Mouse (Mus musculus): ENCODE measurements around the gene Serpinb9. TPM values are rescaled to one million over a fixed set of nuclear protein-coding genes. Genes with fewer than 3 reads are reported as not detected.
"Not testable (repeated sequence)": the region's sequence is repeated elsewhere in the genome, so short reads cannot be mapped to it uniquely, and the experiment has no call there.

Gene Serpinb9
- polyA plus RNA-seq, 1 experiment from 2014 or later = 0.61 TPM

DNA sequence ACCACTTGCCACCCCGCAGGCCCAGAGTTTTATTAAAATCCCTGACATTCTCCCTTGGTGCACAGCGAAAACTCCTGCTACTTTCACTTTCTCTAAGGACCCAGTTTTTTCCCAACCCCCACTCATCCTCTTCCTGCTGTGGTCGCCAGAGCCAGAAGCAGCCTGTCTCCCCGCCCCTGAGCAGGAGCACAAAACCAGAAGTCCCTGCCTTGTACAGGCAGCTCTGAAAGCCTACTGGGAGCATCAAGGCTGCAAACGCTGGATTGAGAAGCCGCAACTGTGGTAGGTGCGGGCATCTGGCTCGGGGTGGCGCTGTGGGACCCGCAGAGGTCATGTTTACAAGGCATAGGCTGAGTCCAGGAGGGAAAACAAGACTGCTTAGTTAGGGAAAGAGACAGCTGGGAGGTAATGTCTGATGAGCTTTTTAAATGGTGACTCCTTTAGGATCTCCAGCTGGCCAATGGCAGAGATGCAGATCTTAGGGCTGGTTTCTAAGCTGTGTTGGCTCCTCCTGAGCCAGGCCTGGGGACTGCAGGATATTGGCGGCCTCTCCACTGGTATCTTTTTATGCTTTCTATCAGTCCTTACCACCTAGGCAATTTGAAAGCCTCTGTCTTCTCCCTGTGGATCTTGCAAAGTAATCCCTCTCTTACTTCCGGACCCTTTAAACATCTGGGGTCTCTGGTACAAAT is 1.5 kb downstream of the Serpinb9 start:
- Histone ChIP-seq H3K4me3 (peak overlapping the region; percentile 25), H3K9me3 (replicated peaks) (no peaks in the 10 kb centered on the region), H3K4me1 (peaks cover 7% of the 10 kb centered on the region; the same call in 1 of the 2 replicates), H3K9ac (peak overlapping the region; percentile 46; the same call in 1 of the 2 replicates), H3K27ac (no peak overlapping the region; the same call in 1 of the 2 replicates), H3K27me3 (no peaks in the 10 kb centered on the region), H3K4me2 (peak overlapping the region; percentile 48), H3K36me3 (ENCODE audit: poor library complexity, severe bottlenecking) (no peaks in the 10 kb centered on the region)
- 20% methylated on average over 12 of the region's 12 CpGs for WGBS
- ATAC-seq = peak; percentile 77

GRCm38 (mm10) chr13:33005501-33006075 is 2.5 kb downstream of the Serpinb9 start:
- Histone ChIP-seq H3K4me3 (no peak overlapping the region), H3K9me3 (replicated peaks) (no peaks in the 10 kb centered on the region), H3K27me3 (no peaks in the 10 kb centered on the region), H3K4me1 (peaks cover 7% of the 10 kb centered on the region; the same call in 1 of the 2 replicates), H3K36me3 (ENCODE audit: poor library complexity, severe bottlenecking) (no peaks in the 10 kb centered on the region), H3K27ac (no peak overlapping the region), H3K9ac (no peak overlapping the region), H3K4me2 (no peak overlapping the region)
- WGBS = 65% methylated on average over 2 of the region's 2 CpGs
- no peak for ATAC-seq

- Histone ChIP-seq H3K9me3 (replicated peaks) (no peaks in the 10 kb centered on the region), H3K9ac (no peak overlapping the region), H3K36me3 (ENCODE audit: poor library complexity, severe bottlenecking) (no peaks in the 10 kb centered on the region), H3K27ac (no peak overlapping the region), H3K27me3 (no peaks in the 10 kb centered on the region), H3K4me2 (no peak overlapping the region), H3K4me3 (no peak overlapping the region), H3K4me1 (peaks cover 7% of the 10 kb centered on the region; the same call in 1 of the 2 replicates)
- ATAC-seq = no peak
- WGBS = 92% methylated on average over 3 of the region's 3 CpGs
Observed at GRCm38 (mm10) chr13:33006555-33006954, 3.5 kb downstream of the Serpinb9 start.

DNA sequence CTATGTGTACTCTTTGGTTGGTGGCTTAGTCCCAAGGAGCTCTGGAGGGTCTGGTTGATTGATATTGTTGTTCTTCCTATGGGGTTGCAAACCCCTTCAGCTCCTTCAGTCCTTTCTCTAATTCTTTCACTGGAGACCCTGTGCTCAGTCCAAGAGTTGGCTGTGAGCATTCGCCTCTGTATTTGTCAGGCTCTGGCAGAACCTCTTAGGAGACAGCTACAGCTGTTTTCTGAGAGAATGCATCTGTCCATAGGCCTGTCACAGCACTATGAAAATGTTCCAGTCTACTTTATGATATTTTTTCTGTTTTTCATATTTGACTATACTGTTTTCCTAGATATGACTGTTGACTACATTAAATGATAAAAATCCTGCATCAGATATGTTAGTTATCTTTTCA is 9.3 kb downstream of the Serpinb9 start:
- 82% methylated on average over 1 of the region's 1 CpGs for WGBS
- no peak for ATAC-seq
- Histone ChIP-seq H3K9ac (no peak overlapping the region), H3K27ac (no peak overlapping the region), H3K4me1 (no peaks in the 10 kb centered on the region), H3K4me3 (no peak overlapping the region), H3K36me3 (ENCODE audit: poor library complexity, severe bottlenecking) (no peaks in the 10 kb centered on the region), H3K27me3 (no peaks in the 10 kb centered on the region), H3K9me3 (replicated peaks) (no peaks in the 10 kb centered on the region), H3K4me2 (no peak overlapping the region)

DNA sequence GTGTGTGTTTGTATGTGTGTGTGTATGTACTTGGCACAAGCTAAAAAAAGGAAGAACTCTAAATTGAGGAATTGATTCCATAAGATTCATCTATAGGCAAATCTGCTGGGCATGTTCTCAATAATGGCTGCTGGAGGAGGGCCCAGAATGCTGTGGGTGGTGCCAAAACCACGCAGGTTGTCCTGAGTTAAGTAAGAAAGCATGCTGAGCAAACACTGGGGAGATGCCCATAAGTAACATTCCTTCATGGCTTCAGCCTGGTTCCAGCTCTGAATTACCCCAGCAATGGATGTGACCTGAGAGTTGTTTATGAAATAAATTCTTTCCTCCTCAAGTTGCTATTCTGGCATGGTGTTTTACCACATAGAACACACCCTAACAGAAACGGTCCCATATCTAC is 10.2 kb downstream of the Serpinb9 start:
- Histone ChIP-seq H3K9ac (no peak overlapping the region), H3K9me3 (replicated peaks) (no peaks in the 10 kb centered on the region), H3K4me3 (no peak overlapping the region), H3K36me3 (ENCODE audit: poor library complexity, severe bottlenecking) (no peaks in the 10 kb centered on the region), H3K4me2 (no peak overlapping the region), H3K27ac (no peak overlapping the region), H3K27me3 (no peaks in the 10 kb centered on the region), H3K4me1 (no peaks in the 10 kb centered on the region)
- 74% methylated on average over 2 of the region's 2 CpGs for WGBS
- no peak for ATAC-seq

DNA sequence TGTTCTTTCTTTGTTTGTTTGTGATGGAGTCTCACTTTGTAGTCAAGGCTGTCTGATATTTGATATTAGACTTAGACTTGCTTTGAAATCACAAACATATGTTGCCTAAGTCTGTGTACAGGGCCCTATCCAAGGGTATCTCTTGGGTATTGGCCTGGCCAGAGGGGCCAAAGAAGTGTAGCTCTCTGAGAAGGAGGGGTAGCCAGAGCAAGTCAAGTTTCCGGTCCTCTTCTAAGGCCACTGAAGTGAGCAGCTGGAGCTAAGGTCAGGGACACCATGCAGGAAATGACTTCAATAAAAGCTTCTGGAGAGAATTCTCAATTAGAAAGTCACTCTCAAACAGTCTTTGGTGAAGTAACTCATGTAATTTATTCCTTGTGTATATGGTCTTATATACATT is 19.3 kb downstream of the Serpinb9 start:
- no peaks in the 10 kb centered on the region for H3K27me3 ChIP-seq
- 91% methylated on average over 1 of the region's 1 CpGs for WGBS
- no peak for ATAC-seq

GRCm38 (mm10) chr13:33026427-33027057 is 23.5 kb downstream of the Serpinb9 start:
- no peak overlapping the region for H3K4me3 ChIP-seq
- H3K27ac ChIP-seq = no peak overlapping the region
- no peaks in the 10 kb centered on the region for H3K4me1 ChIP-seq
- no peak overlapping the region for H3K4me2 ChIP-seq
- H3K9ac ChIP-seq = no peak overlapping the region
- no peaks in the 10 kb centered on the region for H3K27me3 ChIP-seq
- no peak for ATAC-seq
- no peaks in the 10 kb centered on the region for H3K36me3 ChIP-seq (ENCODE audit: poor library complexity, severe bottlenecking)
- WGBS = 72% methylated on average over 1 of the region's 1 CpGs
- H3K9me3 ChIP-seq (replicated peaks) = no peaks in the 10 kb centered on the region

More for the DNA sequence above, 19.3 kb downstream of the Serpinb9 start:
- no peaks in the 10 kb centered on the region for H3K36me3 ChIP-seq (ENCODE audit: poor library complexity, severe bottlenecking)
- no peak overlapping the region for H3K4me3 ChIP-seq
- H3K4me2 ChIP-seq = no peak overlapping the region
- no peaks in the 10 kb centered on the region for H3K4me1 ChIP-seq
- 0 out of 2 replicates have a peak, but pooled peaks cover 3% of the 10 kb centered on the region for H3K9me3 ChIP-seq (replicated peaks)
- H3K27ac ChIP-seq = no peak overlapping the region
- H3K9ac ChIP-seq = no peak overlapping the region

DNA sequence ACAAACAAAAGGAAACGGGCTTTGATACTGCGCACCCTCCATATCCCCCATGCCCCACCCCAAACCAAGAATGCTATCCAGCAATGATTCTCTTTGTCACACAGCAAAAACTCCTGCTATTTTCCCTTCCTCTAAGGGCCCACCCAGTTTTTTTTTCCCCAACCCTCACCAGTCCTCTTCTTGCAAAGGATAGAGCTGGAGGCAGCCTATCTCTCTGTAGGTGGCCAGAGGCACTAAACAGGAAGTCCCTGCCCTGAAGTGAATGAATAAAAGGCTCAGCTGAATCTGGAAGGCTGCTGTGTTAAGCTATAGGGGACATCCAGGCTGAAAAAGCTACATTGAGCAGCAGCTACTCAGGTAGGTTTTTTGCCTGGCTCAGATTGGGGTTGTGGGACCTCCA is 24.2 kb downstream of the Serpinb9 start, which contains the start of gene Serpinb9b:
TSS of gene Serpinb9b (plus strand) at position 173 of the 400 bp plus-strand sequence.
- H3K4me1 ChIP-seq = no peaks in the 10 kb centered on the region
- no peaks in the 10 kb centered on the region for H3K9me3 ChIP-seq (replicated peaks)
- H3K27me3 ChIP-seq = no peaks in the 10 kb centered on the region
- no peak for ATAC-seq
- no peak within 1 kb of the TSS for H3K27ac ChIP-seq
- no peak within 1 kb of the TSS for H3K9ac ChIP-seq
- WGBS = 80% methylated on average over 2 of the region's 2 CpGs
- H3K36me3 ChIP-seq (ENCODE audit: poor library complexity, severe bottlenecking) = no peaks in the 10 kb centered on the region
- no peak within 1 kb of the TSS for H3K4me2 ChIP-seq
- no peak within 1 kb of the TSS for H3K4me3 ChIP-seq

- no peaks in the 10 kb centered on the region for H3K4me1 ChIP-seq
- no peaks in the 10 kb centered on the region for H3K36me3 ChIP-seq (ENCODE audit: poor library complexity, severe bottlenecking)
- WGBS = 73% methylated on average over 2 of the region's 2 CpGs
- H3K27ac ChIP-seq = no peak overlapping the region
- no peaks in the 10 kb centered on the region for H3K27me3 ChIP-seq
- no peak overlapping the region for H3K4me2 ChIP-seq
- H3K4me3 ChIP-seq = no peak overlapping the region
- no peak overlapping the region for H3K9ac ChIP-seq
- no peaks in the 10 kb centered on the region for H3K9me3 ChIP-seq (replicated peaks)
- ATAC-seq = no peak
Observed at GRCm38 (mm10) chr13:33028146-33028545, 25.1 kb downstream of the Serpinb9 start.

- H3K4me2 ChIP-seq = no peak overlapping the region
- no peak overlapping the region for H3K27ac ChIP-seq
- no peak overlapping the region for H3K4me3 ChIP-seq
- H3K4me1 ChIP-seq = no peaks in the 10 kb centered on the region
- 80% methylated on average over 2 of the region's 2 CpGs for WGBS
- no peaks in the 10 kb centered on the region for H3K9me3 ChIP-seq (replicated peaks)
- no peak overlapping the region for H3K9ac ChIP-seq
- H3K27me3 ChIP-seq = no peaks in the 10 kb centered on the region
- H3K36me3 ChIP-seq (ENCODE audit: poor library complexity, severe bottlenecking) = no peaks in the 10 kb centered on the region
- ATAC-seq = no peak
Observed at GRCm38 (mm10) chr13:33028550-33028949, 25.5 kb downstream of the Serpinb9 start.

DNA sequence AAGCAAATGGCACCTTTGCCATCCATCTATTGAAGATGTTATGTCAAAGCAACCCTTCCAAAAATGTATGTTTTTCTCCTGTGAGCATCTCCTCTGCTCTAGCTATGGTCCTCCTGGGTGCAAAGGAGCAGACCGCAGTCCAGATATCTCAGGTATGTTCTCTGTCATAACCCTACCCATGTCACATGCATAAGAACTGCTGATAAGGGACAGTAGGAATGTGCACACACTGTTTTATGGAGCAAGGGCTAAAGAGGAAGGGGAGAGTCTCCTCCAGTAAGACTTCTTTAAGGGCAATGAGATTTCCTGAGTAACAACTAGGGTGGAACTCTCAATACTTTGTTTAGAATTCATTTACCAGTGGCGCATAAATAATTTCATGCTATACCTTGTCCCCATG is 26.4 kb downstream of the Serpinb9 start:
- 97% methylated on average over 2 of the region's 2 CpGs for WGBS

DNA sequence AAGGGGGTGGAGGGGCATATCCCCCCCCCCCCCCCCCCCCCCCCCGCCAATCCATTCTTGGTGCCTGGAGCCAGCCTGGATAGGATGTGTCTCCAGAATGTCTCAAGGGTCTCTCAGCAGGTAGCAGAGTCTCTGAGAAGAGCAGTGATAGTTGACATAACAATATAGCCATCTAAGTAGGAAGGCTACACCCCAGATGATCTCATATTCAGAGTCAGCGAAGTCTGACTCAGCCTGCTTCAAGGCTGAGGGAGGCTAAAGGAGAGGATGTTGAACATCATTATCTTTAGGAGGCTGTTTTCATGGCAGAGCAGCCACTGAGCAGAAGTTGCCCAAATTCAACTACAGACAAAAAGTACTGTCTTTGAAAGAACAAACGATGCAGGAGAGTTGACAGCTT is 27.2 kb downstream of the Serpinb9 start:
- Histone ChIP-seq H3K4me2 (no peak overlapping the region), H3K36me3 (ENCODE audit: poor library complexity, severe bottlenecking) (no peaks in the 10 kb centered on the region), H3K27ac (no peak overlapping the region), H3K27me3 (no peaks in the 10 kb centered on the region), H3K4me1 (no peaks in the 10 kb centered on the region), H3K9ac (no peak overlapping the region), H3K9me3 (replicated peaks) (no peaks in the 10 kb centered on the region), H3K4me3 (no peak overlapping the region)
- 90% methylated on average over 2 of the region's 3 CpGs for WGBS
- no peak for ATAC-seq

More for the DNA sequence above, 26.4 kb downstream of the Serpinb9 start:
- not testable (repeated sequence) for H3K27ac ChIP-seq; H3K4me1 ChIP-seq; H3K4me2 ChIP-seq; H3K4me3 ChIP-seq; H3K9me3 ChIP-seq (replicated peaks); ATAC-seq; H3K36me3 ChIP-seq (ENCODE audit: poor library complexity, severe bottlenecking); H3K27me3 ChIP-seq; H3K9ac ChIP-seq
